Mouse (Mus musculus): Measurements from ENCODE around the gene Stat3.

Stat3 gene

GRCm38 (mm10) chr11:100886188-100886740 lies 53.1 kb downstream of the Stat3 start:
- no peak for DNase-seq

GRCm38 (mm10) chr11:100885472-100885871 lies 53.9 kb downstream of the Stat3 start:
- DNase-seq, result no peak

GRCm38 (mm10) chr11:100883640-100884039 lies 55.7 kb downstream of the Stat3 start:
- DNase-seq, result no peak

- no peak for DNase-seq
Measured at GRCm38 (mm10) chr11:100879321-100880078, 59.8 kb downstream of the Stat3 start.

GRCm38 (mm10) chr11:100875761-100876160 lies 63.6 kb downstream of the Stat3 start:
- DNase-seq, result no peak

GRCm38 (mm10) chr11:100870968-100871350 lies 68.4 kb downstream of the Stat3 start:
- DNase-seq, result no peak

GRCm38 (mm10) chr11:100870256-100870967 lies 68.9 kb downstream of the Stat3 start:
- no peak for DNase-seq

GRCm38 (mm10) chr11:100865618-100866017 lies 73.7 kb downstream of the Stat3 start:
- no peak for DNase-seq

GRCm38 (mm10) chr11:100863141-100863540 lies 76.2 kb downstream of the Stat3 start:
- no peak for DNase-seq

- no peak for DNase-seq
Measured at GRCm38 (mm10) chr11:100861836-100862235, 77.5 kb downstream of the Stat3 start.

GRCm38 (mm10) chr11:100861335-100861734 lies 78.0 kb downstream of the Stat3 start:
- DNase-seq, result no peak

GRCm38 (mm10) chr11:100860198-100861048 lies 78.9 kb downstream of the Stat3 start:
- DNase-seq, result peak; percentile 62

GRCm38 (mm10) chr11:100859579-100860075 lies 79.7 kb downstream of the Stat3 start:
- DNase-seq, result no peak

GRCm38 (mm10) chr11:100858935-100859578 lies 80.3 kb downstream of the Stat3 start, which contains the start of gene Stat5a:
TSS of gene Stat5a (plus strand) at chr11:100859351.
- DNase-seq, result peak; percentile 36

- DNase-seq, result no peak
Measured at GRCm38 (mm10) chr11:100857960-100858359, 81.4 kb downstream of the Stat3 start.

- no peak for DNase-seq
Measured at GRCm38 (mm10) chr11:100855178-100855577, 84.2 kb downstream of the Stat3 start.

- DNase-seq, result no peak
Measured at GRCm38 (mm10) chr11:100854268-100854667, 85.1 kb downstream of the Stat3 start.

- no peak for DNase-seq
Measured at GRCm38 (mm10) chr11:100853018-100853417, 86.3 kb downstream of the Stat3 start.

- DNase-seq, result no peak
Measured at GRCm38 (mm10) chr11:100852088-100852487, 87.3 kb downstream of the Stat3 start.

- DNase-seq, result peak; percentile 45
Measured at GRCm38 (mm10) chr11:100850778-100851528, 88.4 kb downstream of the Stat3 start.

- DNase-seq, result peak; percentile 69
Measured at GRCm38 (mm10) chr11:100850038-100850777, 89.1 kb downstream of the Stat3 start, which contains the start of gene Stat5b. TSS of gene Stat5b (minus strand) at chr11:100850724.
